Mouse (Mus musculus): ENCODE measurements at regions not wholly inside any gene's neighbourhood (a gene's known extent, or its start where the extent isn't known, plus 50 kb on each side); places are given as distances from the start of the nearest gene placed in this dataset.

- TF ChIP-seq GATA1 (IDR thresholded peaks at IDR 0.05; ENCODE audit: borderline replicate concordance, low read length) (no peak), FLI1 (IDR thresholded peaks at IDR 0.05; ENCODE audit: low read length) (no peak)
These were observed 164.7 kb downstream of the Pmp22 start for GRCm38 (mm10) chr11:63293485-63293884.
